In the genomic region with DNA sequence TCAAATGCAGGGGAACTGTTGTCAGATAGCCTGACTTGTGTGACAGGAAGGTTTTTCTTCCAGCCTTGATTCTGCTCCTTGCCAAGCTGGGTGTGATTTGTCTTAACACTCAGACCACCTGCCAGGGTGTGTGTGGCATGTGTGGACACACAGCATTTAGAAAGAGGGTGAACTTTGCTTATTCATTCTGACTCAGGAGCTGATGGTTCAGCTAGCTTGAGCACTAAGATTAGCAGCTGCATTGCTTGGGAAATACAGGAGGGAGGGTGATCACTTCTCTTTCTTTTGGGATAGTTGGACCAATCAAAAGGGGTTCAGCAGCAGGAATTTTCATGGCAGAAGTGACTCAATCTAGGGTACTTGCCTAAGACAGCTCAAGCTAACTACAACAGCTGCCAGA, we compare ENCODE assay signal across 29 mouse cellular contexts.
DNase-seq lines count a peak whose midpoint lies in the region; ATAC-seq lines count a peak whose summit lies in the region.
"Had no signal": no experiment of that assay in that cellular context is flagged by ENCODE, and none has a peak within 500 bp of the region (broad histone marks: within the 10 kb centered on the region; RNA-seq: fewer than 3 reads in every experiment).

No protein-coding gene starts in this region.

- H3K36me3 ChIP-seq in midbrain, embryonic 11.5 days (ENCODE audit: control insufficient read depth, insufficient read depth, low read length) = no peaks in the 10 kb centered on the region
- no peaks in the 10 kb centered on the region for H3K36me3 ChIP-seq in midbrain, embryonic 14.5 days (ENCODE audit: control insufficient read depth, insufficient read depth, low read length)
- H3K36me3 ChIP-seq in forebrain, embryonic 16.5 days (ENCODE audit: control insufficient read depth, insufficient read depth) = no peaks in the 10 kb centered on the region
- H3K36me3 ChIP-seq: embryonic facial prominence, embryonic 13.5 days; G1E; heart, embryonic 13.5 days; hindbrain, embryonic 12.5 days; limb, embryonic 15.5 days; midbrain, embryonic 10.5 days had no signal

- ATAC-seq in midbrain, embryonic 11.5 days (ENCODE audit: low FRiP score) = no peak
- ATAC-seq in midbrain, embryonic 14.5 days (ENCODE audit: low FRiP score, low TSS enrichment) = no peak
- ATAC-seq in forebrain, embryonic 16.5 days = no peak
- ATAC-seq: CD4-positive, CD25-positive, alpha-beta regulatory T cell, adult 4 months; forebrain, embryonic 13.5 days had no signal

- H3K4me2 ChIP-seq in midbrain, embryonic 11.5 days = no peak overlapping the region
- H3K4me2 ChIP-seq in midbrain, embryonic 14.5 days (ENCODE audit: low read length) = no peak overlapping the region
- H3K4me2 ChIP-seq in forebrain, embryonic 16.5 days (ENCODE audit: low read length) = no peak overlapping the region
- H3K4me2 ChIP-seq: embryonic facial prominence, embryonic 13.5 days; forebrain, embryonic 13.5 days; heart, embryonic 13.5 days; hindbrain, embryonic 12.5 days; limb, embryonic 15.5 days; lung, embryonic 14.5 days had no signal

- no peaks in the 10 kb centered on the region for H3K27me3 ChIP-seq in midbrain, embryonic 11.5 days (ENCODE audit: control insufficient read depth, insufficient read depth, low read length)
- no peaks in the 10 kb centered on the region for H3K27me3 ChIP-seq in midbrain, embryonic 14.5 days (ENCODE audit: control insufficient read depth, insufficient read depth, low read length)
- H3K27me3 ChIP-seq in forebrain, embryonic 16.5 days (replicated peaks; ENCODE audit: control insufficient read depth, insufficient read depth, low read length) = no peaks in the 10 kb centered on the region
- H3K27me3 ChIP-seq: embryonic facial prominence, embryonic 13.5 days; forebrain, embryonic 13.5 days; heart, embryonic 13.5 days; hindbrain, embryonic 12.5 days; limb, embryonic 15.5 days had no signal

- H3K4me3 ChIP-seq in midbrain, embryonic 11.5 days (ENCODE audit: low read depth, low read length) = no peak overlapping the region
- no peak overlapping the region for H3K4me3 ChIP-seq in midbrain, embryonic 14.5 days (replicated peaks; ENCODE audit: low read depth, low read length)
- H3K4me3 ChIP-seq in forebrain, embryonic 16.5 days (replicated peaks; ENCODE audit: low read length) = no peak overlapping the region
- H3K4me3 ChIP-seq: embryonic facial prominence, embryonic 13.5 days; erythroblast, embryonic 14.5 days; forebrain, embryonic 13.5 days; heart, adult 2 months; heart, embryonic 13.5 days; hindbrain, embryonic 12.5 days; limb, embryonic 15.5 days; midbrain, embryonic 10.5 days had no signal

- DNase-seq in midbrain, embryonic 11.5 days (ENCODE audit: low spot score, missing footprints) = peak; percentile 14
- DNase-seq in midbrain, embryonic 14.5 days = no peak
- peak; percentile 7 for DNase-seq in MN1 (ENCODE audit: low spot score)
- DNase-seq in fibroblast of lung, adult 2 months (ENCODE audit: low read depth) = peak; percentile 70
- DNase-seq in gastrocnemius, postnatal 10 days = no peak
- no peak for DNase-seq in retina, embryonic 14.5 days (ENCODE audit: low spot score)
- DNase-seq: adrenal gland, adult 8-10 months; cerebellum, adult 2 months; cerebellum, postnatal 36 days; embryo, embryonic 11 days; gastrocnemius, postnatal 14 days; heart, adult 2 months; kidney, adult 18-20 months; layer of hippocampus, adult 9-11 months; left cerebral cortex, postnatal 4 days; lung, embryonic 14.5 days; right cerebral cortex, postnatal 14 days; thymus, postnatal 14 days had no signal

- no peaks in the 10 kb centered on the region for H3K9me3 ChIP-seq in midbrain, embryonic 11.5 days (ENCODE audit: control insufficient read depth, low read length)
- H3K9me3 ChIP-seq in midbrain, embryonic 14.5 days (ENCODE audit: control insufficient read depth, low read length) = no peaks in the 10 kb centered on the region
- no peaks in the 10 kb centered on the region for H3K9me3 ChIP-seq in forebrain, embryonic 16.5 days (ENCODE audit: control insufficient read depth, low read length)
- H3K9me3 ChIP-seq: embryonic facial prominence, embryonic 13.5 days; forebrain, embryonic 13.5 days; G1E; heart, embryonic 13.5 days; hindbrain, embryonic 12.5 days; limb, embryonic 15.5 days; midbrain, embryonic 10.5 days had no signal

- H3K27ac ChIP-seq in midbrain, embryonic 11.5 days (ENCODE audit: low read depth, low read length) = no peak overlapping the region
- no peak overlapping the region for H3K27ac ChIP-seq in midbrain, embryonic 14.5 days (replicated peaks; ENCODE audit: low read depth, low read length)
- no peak overlapping the region for H3K27ac ChIP-seq in forebrain, embryonic 16.5 days (ENCODE audit: low read length)
- H3K27ac ChIP-seq: embryonic facial prominence, embryonic 13.5 days; forebrain, embryonic 13.5 days; heart, adult 2 months; heart, embryonic 13.5 days; hindbrain, embryonic 12.5 days; limb, embryonic 15.5 days; liver, embryonic 14.5 days; midbrain, embryonic 10.5 days had no signal

- no peak overlapping the region for H3K9ac ChIP-seq in midbrain, embryonic 11.5 days (ENCODE audit: low read length)
- no peak overlapping the region for H3K9ac ChIP-seq in midbrain, embryonic 14.5 days (replicated peaks; ENCODE audit: low read length)
- H3K9ac ChIP-seq in forebrain, embryonic 16.5 days (replicated peaks; ENCODE audit: low read depth, low read length) = no peak overlapping the region
- H3K9ac ChIP-seq: embryonic facial prominence, embryonic 13.5 days; forebrain, embryonic 13.5 days; heart, embryonic 13.5 days; hindbrain, embryonic 12.5 days; limb, embryonic 15.5 days; liver, embryonic 14.5 days; lung, embryonic 14.5 days had no signal

- no peaks in the 10 kb centered on the region for H3K4me1 ChIP-seq in midbrain, embryonic 11.5 days (ENCODE audit: control insufficient read depth, insufficient read depth, low read length)
- no peaks in the 10 kb centered on the region for H3K4me1 ChIP-seq in midbrain, embryonic 14.5 days (ENCODE audit: control insufficient read depth, insufficient read depth, low read length)
- H3K4me1 ChIP-seq in forebrain, embryonic 16.5 days (replicated peaks; ENCODE audit: control insufficient read depth, insufficient read depth, low read length) = no peaks in the 10 kb centered on the region
- H3K4me1 ChIP-seq: embryonic facial prominence, embryonic 13.5 days; forebrain, embryonic 13.5 days; heart, embryonic 13.5 days; hindbrain, embryonic 12.5 days; limb, embryonic 15.5 days; midbrain, embryonic 10.5 days had no signal

Comparison
In these comparisons a context has a peak if more than half of its experiments do, and no peak if none do; other contexts are left out.
1. DNase-seq: peak in midbrain, embryonic 11.5 days (single experiment), MN1 (single experiment) and fibroblast of lung, adult 2 months (single experiment); none in midbrain, embryonic 14.5 days (single experiment), gastrocnemius, postnatal 10 days (single experiment) and retina, embryonic 14.5 days (single experiment).